Mouse (Mus musculus): ENCODE data around the gene Tmem132a. TPM values are rescaled to one million over a fixed set of nuclear protein-coding genes. Genes with fewer than 3 reads are reported as not detected.

Tmem132a gene
- polyA plus RNA-seq, 1 experiment from 2014 or later = 80.2 TPM

- Histone ChIP-seq H3K4me2 (no peak overlapping the region), H3K36me3 (ENCODE audit: insufficient read depth) (no peaks in the 10 kb centered on the region), H3K9ac (no peak overlapping the region), H3K27ac (ENCODE audit: low read depth) (no peak overlapping the region), H3K27me3 (ENCODE audit: insufficient read depth, low read length) (no peaks in the 10 kb centered on the region), H3K4me1 (ENCODE audit: insufficient read depth) (no peaks in the 10 kb centered on the region), H3K4me3 (ENCODE audit: low read depth, low read length) (no peak overlapping the region), H3K9me3 (ENCODE audit: low read depth, low read length) (no peaks in the 10 kb centered on the region)
- WGBS = 72% methylated on average over 5 of the region's 5 CpGs
- ATAC-seq (ENCODE audit: insufficient read depth) (no peak), DNase-seq (no peak)
- no peak for TF ChIP-seq CTCF (IDR thresholded peaks at IDR 0.05; ENCODE audit: low read depth)
Measured at GRCm38 (mm10) chr19:10844206-10844605, 25.5 kb downstream of the Tmem132a start.

GRCm38 (mm10) chr19:10842914-10843313 lies 26.8 kb downstream of the Tmem132a start:
- H3K9ac ChIP-seq = no peak overlapping the region

GRCm38 (mm10) chr19:10841721-10842626 lies 27.8 kb downstream of the Tmem132a start:
- H3K9me3 ChIP-seq (ENCODE audit: low read depth, low read length) = no peaks in the 10 kb centered on the region
- H3K9ac ChIP-seq = no peak overlapping the region
- H3K27ac ChIP-seq (ENCODE audit: low read depth) = no peak overlapping the region
- no peak overlapping the region for H3K4me2 ChIP-seq
- no peaks in the 10 kb centered on the region for H3K36me3 ChIP-seq (ENCODE audit: insufficient read depth)
- H3K4me1 ChIP-seq (ENCODE audit: insufficient read depth) = no peaks in the 10 kb centered on the region
- H3K4me3 ChIP-seq (ENCODE audit: low read depth, low read length) = no peak overlapping the region
- no peak for TF ChIP-seq CTCF (IDR thresholded peaks at IDR 0.05; ENCODE audit: low read depth)
- no peaks in the 10 kb centered on the region; the same call in 1 of the 2 replicates for H3K27me3 ChIP-seq (ENCODE audit: insufficient read depth, low read length)
- no peak for ATAC-seq (ENCODE audit: insufficient read depth)
- whole genome bisulfite sequencing = 48% methylated on average over 16 of the region's 16 CpGs
- peak; percentile 16 for DNase-seq

More at GRCm38 (mm10) chr19:10842914-10843313, 26.8 kb downstream of the Tmem132a start:
- Histone ChIP-seq H3K4me2 (no peak overlapping the region), H3K9me3 (ENCODE audit: low read depth, low read length) (no peaks in the 10 kb centered on the region), H3K27ac (ENCODE audit: low read depth) (no peak overlapping the region), H3K36me3 (ENCODE audit: insufficient read depth) (no peaks in the 10 kb centered on the region), H3K4me1 (ENCODE audit: insufficient read depth) (no peaks in the 10 kb centered on the region), H3K27me3 (ENCODE audit: insufficient read depth, low read length) (no peaks in the 10 kb centered on the region), H3K4me3 (ENCODE audit: low read depth, low read length) (no peak overlapping the region)
- WGBS = 43% methylated on average over 24 of the region's 24 CpGs
- ATAC-seq (ENCODE audit: insufficient read depth) (no peak), DNase-seq (no peak)
- no peak for TF ChIP-seq CTCF (IDR thresholded peaks at IDR 0.05; ENCODE audit: low read depth)

GRCm38 (mm10) chr19:10839010-10839892 lies 30.5 kb downstream of the Tmem132a start, which contains the start of gene Slc15a3:
Gene Slc15a3 (plus strand): TSS chr19:10839727.
- no peak within 1 kb of the TSS for H3K27ac ChIP-seq (ENCODE audit: low read depth)
- H3K4me1 ChIP-seq (ENCODE audit: insufficient read depth) = no peaks in the 10 kb centered on the region
- DNase-seq (no peak), ATAC-seq (ENCODE audit: insufficient read depth) (no peak)
- no peak within 1 kb of the TSS for H3K9ac ChIP-seq
- H3K27me3 ChIP-seq (ENCODE audit: insufficient read depth, low read length) = no peaks in the 10 kb centered on the region; the same call in 1 of the 2 replicates
- no peaks in the 10 kb centered on the region for H3K36me3 ChIP-seq (ENCODE audit: insufficient read depth)
- H3K9me3 ChIP-seq (ENCODE audit: low read depth, low read length) = no peaks in the 10 kb centered on the region
- WGBS = 69% methylated on average over 15 of the region's 15 CpGs
- no peak for TF ChIP-seq CTCF (IDR thresholded peaks at IDR 0.05; ENCODE audit: low read depth)
- H3K4me3 ChIP-seq (ENCODE audit: low read depth, low read length) = no peak within 1 kb of the TSS
- H3K4me2 ChIP-seq = no peak within 1 kb of the TSS

GRCm38 (mm10) chr19:10835671-10836070 lies 34.1 kb downstream of the Tmem132a start:
- 49% methylated on average over 3 of the region's 3 CpGs for WGBS
- TF ChIP-seq CTCF (IDR thresholded peaks at IDR 0.05; ENCODE audit: low read depth) = no peak
- Histone ChIP-seq H3K36me3 (ENCODE audit: insufficient read depth) (no peaks in the 10 kb centered on the region), H3K9me3 (ENCODE audit: low read depth, low read length) (no peaks in the 10 kb centered on the region), H3K27me3 (ENCODE audit: insufficient read depth, low read length) (no peaks in the 10 kb centered on the region; the same call in 1 of the 2 replicates), H3K4me2 (no peak overlapping the region), H3K27ac (ENCODE audit: low read depth) (no peak overlapping the region), H3K4me1 (ENCODE audit: insufficient read depth) (no peaks in the 10 kb centered on the region), H3K4me3 (ENCODE audit: low read depth, low read length) (no peak overlapping the region), H3K9ac (no peak overlapping the region)
- no peak for DNase-seq
- no peak for ATAC-seq (ENCODE audit: insufficient read depth)

- Histone ChIP-seq H3K4me1 (ENCODE audit: insufficient read depth) (no peaks in the 10 kb centered on the region), H3K4me3 (ENCODE audit: low read depth, low read length) (no peak overlapping the region), H3K27ac (ENCODE audit: low read depth) (no peak overlapping the region), H3K9ac (no peak overlapping the region), H3K4me2 (no peak overlapping the region), H3K9me3 (ENCODE audit: low read depth, low read length) (no peaks in the 10 kb centered on the region), H3K27me3 (ENCODE audit: insufficient read depth, low read length) (no peaks in the 10 kb centered on the region; the same call in 1 of the 2 replicates), H3K36me3 (ENCODE audit: insufficient read depth) (no peaks in the 10 kb centered on the region)
- ATAC-seq (ENCODE audit: insufficient read depth) = no peak
- TF ChIP-seq CTCF (IDR thresholded peaks at IDR 0.05; ENCODE audit: low read depth) = no peak
- no peak for DNase-seq
- 67% methylated on average over 3 of the region's 3 CpGs for WGBS
Measured at GRCm38 (mm10) chr19:10833611-10834010, 36.1 kb downstream of the Tmem132a start.
